Mouse (Mus musculus) right cerebral cortex, postnatal 14 days (tissue): ENCODE results near the gene Tsc22d1.

Experiments used
- DNase-seq: peaks from one replicate; pipeline ENCODE4 v3.0.0; 2022

The Tsc22d1 gene

GRCm38 (mm10) chr14:76521308-76521707 lies 106.5 kb downstream of the Tsc22d1 start:
- no peak for DNase-seq

DNA sequence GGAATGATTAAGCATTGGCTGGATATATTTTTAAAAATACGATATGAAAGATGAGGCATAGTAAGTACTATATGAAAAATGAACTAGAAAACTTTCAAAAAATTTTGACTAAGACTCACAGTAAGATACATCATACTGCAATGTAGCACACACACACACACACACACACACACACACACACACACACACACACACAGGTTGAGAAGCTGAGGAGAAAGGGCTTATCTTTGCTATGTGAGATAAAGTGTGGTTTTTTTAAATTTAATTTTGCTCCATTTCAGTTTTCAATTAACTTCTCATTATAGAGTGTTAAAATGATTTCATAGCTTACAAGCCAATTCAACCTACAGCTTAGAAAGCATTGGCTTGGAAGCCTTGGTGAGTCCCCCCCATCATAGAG lies 108.6 kb downstream of the Tsc22d1 start:
- no peak for DNase-seq

GRCm38 (mm10) chr14:76526467-76526866 lies 111.7 kb downstream of the Tsc22d1 start:
- DNase-seq: no peak

DNA sequence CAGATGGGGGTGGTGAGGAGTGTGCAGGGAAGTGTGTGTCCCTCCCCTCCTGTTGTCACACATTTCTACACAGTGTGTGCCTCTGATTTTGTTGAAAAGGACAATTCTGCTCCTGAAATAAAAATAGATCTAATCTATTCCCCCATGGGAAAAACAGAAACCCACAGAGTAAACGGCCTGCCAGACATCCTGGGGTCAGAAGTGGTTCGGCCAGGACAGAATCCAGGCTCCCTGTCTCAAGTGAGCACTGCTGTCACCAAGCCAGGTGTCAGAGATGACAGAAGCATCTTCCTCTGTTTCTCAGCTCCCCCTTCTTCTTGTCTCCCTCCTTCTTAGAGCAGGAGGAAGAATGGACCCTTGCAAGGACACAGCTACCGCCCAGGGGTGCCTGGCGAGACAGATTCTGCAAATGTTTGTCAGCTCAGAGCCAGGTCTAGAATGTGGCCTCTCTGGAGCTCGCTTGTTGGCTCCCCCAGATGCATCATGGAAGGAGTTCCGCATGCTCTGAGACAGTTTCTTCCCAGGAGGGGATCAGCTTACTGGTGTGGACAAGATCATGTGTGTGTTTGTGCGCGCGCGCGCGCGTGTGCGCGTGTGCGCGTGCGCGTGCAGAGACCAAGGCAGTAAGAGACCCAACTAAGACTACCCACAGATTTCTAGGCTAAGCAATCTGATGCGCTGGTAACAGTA lies 112.4 kb downstream of the Tsc22d1 start:
- no peak for DNase-seq

DNA sequence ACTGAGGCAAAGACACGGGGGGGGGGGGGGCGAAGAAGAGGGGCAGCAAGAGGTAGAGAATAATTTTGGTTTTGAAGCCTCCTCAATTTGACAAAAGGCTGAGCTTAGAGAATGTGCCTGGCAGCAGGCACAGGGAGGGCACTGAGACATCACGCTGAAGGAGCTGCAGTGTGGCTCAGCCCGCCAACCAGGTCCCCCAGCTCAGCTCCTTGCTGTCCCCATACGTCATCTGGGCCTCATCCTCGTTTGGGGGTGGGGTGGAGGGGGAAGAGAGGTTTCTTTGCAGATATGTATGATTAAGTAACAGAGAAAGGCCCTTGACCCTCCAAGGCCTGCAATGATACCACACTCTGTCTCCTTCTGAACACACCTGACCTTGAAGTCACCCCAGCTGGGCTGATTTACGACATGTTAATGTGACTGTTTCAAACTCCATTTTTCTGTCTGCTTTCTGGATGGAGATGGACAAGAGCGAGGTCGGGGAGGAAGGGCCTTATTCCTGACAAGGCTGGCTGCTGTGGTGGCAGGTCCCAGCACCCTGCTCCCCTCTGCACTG lies 113.1 kb downstream of the Tsc22d1 start:
- no peak for DNase-seq

- no peak for DNase-seq
Measured at GRCm38 (mm10) chr14:76528641-76529040, 113.9 kb downstream of the Tsc22d1 start.

DNA sequence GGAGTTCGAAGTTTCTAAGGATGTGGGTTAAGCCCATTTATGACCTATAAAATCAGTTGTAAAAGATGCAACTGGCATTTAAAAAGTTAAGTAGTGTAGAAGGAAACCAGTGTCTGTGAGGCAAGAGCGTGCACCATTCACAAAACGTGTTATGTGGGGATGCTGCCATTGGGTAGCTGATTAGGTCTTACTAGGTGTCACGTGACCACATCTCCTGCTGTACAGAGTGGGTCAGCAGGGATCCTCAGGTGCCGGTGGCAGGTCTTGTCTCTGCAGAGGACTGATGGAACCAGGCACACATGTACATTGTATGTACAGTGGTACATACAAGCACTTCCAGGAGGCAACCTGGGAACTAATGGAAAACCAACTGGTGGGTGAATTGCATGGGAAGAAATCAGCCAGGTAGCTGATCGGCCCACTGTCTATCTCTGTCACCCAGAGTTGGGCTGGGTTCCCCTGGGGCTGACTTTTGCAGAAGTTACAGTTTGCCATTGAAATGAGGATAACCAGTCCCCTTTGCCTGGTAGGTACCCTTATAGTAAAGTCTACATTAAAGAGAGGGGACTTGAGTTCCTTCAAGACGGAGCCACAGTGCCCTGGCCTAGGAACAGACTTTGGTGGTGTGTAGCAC lies 116.4 kb downstream of the Tsc22d1 start:
- no peak for DNase-seq

DNA sequence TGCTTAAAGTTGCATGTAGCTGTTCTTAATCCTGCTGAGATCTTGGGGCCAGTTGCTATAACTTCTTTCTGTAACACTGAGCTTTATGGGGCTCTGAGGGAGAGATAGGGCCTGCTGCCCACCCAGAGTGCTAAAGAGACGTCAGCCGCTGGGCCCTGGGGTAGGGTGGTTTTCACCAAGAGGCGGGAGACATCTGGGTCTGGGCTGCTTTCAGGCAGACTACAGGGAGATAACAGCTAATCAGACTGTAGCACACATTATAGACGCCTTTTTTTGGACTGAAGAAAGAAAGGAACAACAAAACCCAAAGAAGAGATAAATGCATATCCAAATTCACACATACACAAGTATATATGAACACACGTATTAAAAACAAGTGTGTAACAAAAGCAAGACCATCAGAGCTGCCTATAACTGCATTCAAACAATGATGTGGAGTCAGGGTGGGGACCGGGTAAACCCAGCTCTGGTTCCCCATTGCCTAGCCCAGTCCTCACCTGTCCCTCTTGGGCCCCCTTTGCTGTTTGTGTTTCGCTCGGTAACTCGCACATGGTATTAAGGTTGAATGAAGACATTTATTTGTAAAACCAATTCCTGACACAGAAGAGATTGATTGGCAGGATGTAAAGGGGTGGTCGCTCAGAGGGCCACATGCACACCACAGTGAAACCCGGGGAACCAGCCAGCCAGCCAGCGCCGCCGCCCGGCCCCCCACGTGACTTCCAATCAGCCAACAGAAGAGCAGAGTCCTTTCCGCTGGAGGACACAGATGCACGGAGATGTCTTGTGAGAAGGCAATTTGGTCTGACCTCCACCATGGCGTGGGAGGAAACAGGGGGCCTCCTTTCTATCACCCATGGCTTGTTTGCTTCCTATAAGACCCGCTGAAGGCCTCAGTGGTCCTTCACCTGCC lies 117.8 kb downstream of the Tsc22d1 start:
- DNase-seq: no peak

- DNase-seq: no peak
Measured at GRCm38 (mm10) chr14:76533170-76533815, 118.5 kb downstream of the Tsc22d1 start.

DNA sequence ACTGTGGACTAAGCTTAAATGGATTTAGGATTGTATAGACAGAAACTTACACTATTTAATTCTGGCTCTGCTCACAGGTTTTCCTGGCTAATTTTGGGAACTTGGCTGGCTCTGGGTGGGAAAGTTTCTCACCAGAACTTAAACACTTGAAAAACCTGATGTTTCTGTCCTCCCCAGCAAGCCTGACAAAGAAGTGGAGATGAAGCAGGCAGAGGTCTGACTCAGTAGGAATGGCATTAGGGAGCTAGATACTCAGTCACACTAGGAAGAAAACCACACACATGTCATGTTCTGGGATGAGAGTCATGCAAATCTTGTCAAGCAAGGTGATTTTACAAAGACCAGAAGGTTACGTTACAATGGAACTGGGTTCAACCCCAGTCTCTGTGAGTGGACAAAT lies 120.3 kb downstream of the Tsc22d1 start:
- no peak for DNase-seq

- DNase-seq: no peak
Measured at GRCm38 (mm10) chr14:76536921-76537320, 122.2 kb downstream of the Tsc22d1 start.

GRCm38 (mm10) chr14:76540005-76540670 lies 125.4 kb downstream of the Tsc22d1 start:
- no peak for DNase-seq

GRCm38 (mm10) chr14:76541341-76541740 lies 126.6 kb downstream of the Tsc22d1 start:
- DNase-seq: no peak

DNA sequence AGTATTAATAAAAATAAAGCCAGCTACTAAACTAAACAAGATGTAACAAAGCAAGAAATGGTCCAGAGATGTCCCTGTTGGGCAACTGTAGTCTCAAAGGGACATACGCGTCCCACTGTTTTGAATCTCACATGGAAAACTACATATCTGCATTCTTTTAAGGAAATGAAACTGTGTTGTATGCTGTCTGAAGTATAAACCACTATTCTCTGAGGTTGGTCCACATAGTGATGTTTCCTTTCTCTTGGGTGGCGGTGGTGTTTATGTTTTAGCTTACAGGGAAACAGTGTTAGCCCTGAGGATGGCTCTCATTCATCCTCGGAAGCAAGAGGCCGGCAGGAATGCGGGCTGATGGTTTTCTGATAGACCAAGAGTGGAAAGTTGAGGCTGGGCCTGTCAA lies 129.4 kb downstream of the Tsc22d1 start:
- no peak for DNase-seq

DNA sequence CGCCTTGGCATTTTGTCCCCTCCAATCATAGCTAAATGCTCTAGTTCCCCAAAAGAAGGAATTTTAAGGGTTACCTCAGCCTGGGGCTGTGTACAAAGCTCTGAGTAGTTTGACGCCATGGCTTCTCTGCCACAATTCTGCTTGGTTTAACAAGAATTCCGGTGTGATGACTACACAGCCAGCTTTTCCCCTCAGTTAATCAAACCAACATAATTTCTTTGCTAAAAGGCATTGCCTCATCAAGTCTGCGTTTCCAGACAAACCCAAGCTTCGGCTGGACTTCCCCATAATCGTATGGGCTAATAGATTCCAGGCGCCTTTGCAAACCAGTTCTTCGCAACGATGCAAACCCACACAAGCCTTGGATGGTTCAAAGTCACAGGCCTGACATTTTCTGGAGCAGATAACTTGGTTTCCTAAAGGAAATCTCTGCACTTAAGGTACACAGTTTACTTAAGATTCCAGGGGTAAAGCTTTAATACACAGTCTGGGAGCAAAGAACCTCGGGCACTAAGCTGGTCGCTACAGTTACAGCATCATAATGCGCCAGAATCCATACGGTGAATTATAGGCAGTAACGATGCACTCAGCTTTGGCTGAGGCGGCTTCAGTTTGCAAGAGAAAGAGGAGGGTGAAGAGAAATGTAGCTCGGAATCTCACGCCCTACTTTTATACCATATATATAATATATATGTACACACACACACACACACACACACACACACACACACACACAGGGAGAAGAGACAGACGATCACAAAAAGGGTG lies 140.7 kb downstream of the Tsc22d1 start:
- DNase-seq: peak; percentile 31

GRCm38 (mm10) chr14:76556031-76556851 lies 141.5 kb downstream of the Tsc22d1 start:
- DNase-seq: peak; percentile 60

DNA sequence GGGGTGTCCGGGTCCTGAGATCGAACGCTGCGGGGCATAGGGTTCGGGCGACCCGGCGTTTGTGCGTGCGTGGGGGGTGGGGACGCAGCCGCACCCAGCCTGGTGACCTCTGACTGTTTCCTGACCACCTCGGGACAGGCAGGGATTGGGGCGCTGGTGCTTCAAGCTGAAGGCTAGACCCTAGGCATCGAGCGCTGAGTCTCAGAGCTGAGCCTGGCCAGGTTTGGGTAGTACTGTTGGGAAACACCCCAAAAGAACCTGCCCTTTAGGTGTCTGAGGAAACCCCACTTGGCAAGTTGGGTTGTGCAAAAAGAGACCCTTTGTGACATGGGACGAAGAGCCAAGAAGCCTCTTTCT lies 142.1 kb downstream of the Tsc22d1 start, which contains the start of gene Serp2:
Gene Serp2 (minus strand): TSS at position 38 of the 357 bp plus-strand sequence.
- DNase-seq: no peak
